In the genomic region with DNA sequence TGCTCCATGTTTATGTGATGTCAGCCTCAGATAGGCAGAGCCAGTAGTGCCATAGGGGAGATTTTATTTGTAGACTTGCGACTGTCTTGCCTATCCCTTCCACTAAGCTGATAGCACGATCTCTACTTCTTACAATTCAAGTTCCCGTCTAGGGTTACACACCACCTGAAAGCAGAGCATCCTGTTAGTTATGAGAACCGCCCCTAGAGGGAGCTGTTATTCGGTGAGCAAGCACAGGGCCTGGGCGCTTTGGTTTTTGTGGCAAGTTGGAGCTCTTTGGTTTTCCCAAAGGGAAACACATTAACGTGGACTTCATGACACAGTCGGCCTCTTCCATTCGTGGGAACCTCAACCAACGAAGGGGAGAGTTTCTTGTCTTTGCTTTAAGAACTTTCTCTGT, we compare ENCODE assay signal across 9 mouse cellular contexts. TPM values are rescaled to one million over a fixed set of nuclear protein-coding genes. Genes with fewer than 3 reads are reported as not detected.
DNase-seq lines count a peak whose midpoint lies in the region; ATAC-seq and TF ChIP-seq lines count a peak whose summit lies in the region.
"Had no signal": no experiment of that assay in that cellular context is flagged by ENCODE, and none has a peak within 500 bp of the region (broad histone marks: within the 10 kb centered on the region; RNA-seq: fewer than 3 reads in every experiment).

No protein-coding gene starts in this region.

- H3K9ac ChIP-seq in heart, postnatal 0 days (replicated peaks; ENCODE audit: low read depth, low read length), result no peak overlapping the region

- peak; percentile 28 for DNase-seq in heart, postnatal 0 days (ENCODE audit: low spot score)
- no peak for DNase-seq in heart, adult 9 months (ENCODE audit: low spot score in 2 of 2)
- peak; percentile 71 to 75 for DNase-seq in B cell, adult 2 months
- peak; percentile 42 for DNase-seq in MN1 (ENCODE audit: low spot score)
- peak; percentile 79 for DNase-seq in embryo, embryonic 10.5 days (ENCODE audit: low spot score)
- DNase-seq in kidney, postnatal 36 days, result peak; percentile 80 to 87
- DNase-seq in mesoderm, embryonic 11.5 days (ENCODE audit: low read depth, low spot score), result peak; percentile 66

- H3K27ac ChIP-seq in heart, postnatal 0 days (ENCODE audit: low read depth), result no peak overlapping the region

- peak; percentile 47; the same call in 1 of the 2 replicates for ATAC-seq in heart, postnatal 0 days (ENCODE audit: insufficient read depth, low read depth)
- no peak for ATAC-seq in erythroblast, adult 5-6 weeks (replicated peaks; ENCODE audit: low FRiP score, poor library complexity, severe bottlenecking)

- no peaks in the 10 kb centered on the region for H3K9me3 ChIP-seq in heart, postnatal 0 days (replicated peaks; ENCODE audit: control insufficient read depth, low read length)

- 30% methylated on average over 10 of the region's 10 CpGs for WGBS in heart, postnatal 0 days

- TF ChIP-seq CTCF in heart, postnatal 0 days (IDR thresholded peaks at IDR 0.05; ENCODE audit: low read depth), result peak; percentile 59

- H3K4me1 ChIP-seq in heart, postnatal 0 days (ENCODE audit: control insufficient read depth, insufficient read depth), result no peaks in the 10 kb centered on the region

- no peak overlapping the region for H3K4me3 ChIP-seq in heart, postnatal 0 days (ENCODE audit: low read depth, low read length)

- H3K4me2 ChIP-seq in heart, postnatal 0 days (ENCODE audit: low read depth, low read length), result no peak overlapping the region

- TF ChIP-seq EP300 in heart, postnatal 0 days (IDR thresholded peaks at IDR 0.05; ENCODE audit: low read depth), result no peak

- peaks cover 24% of the 10 kb centered on the region for H3K36me3 ChIP-seq in heart, postnatal 0 days (replicated peaks; ENCODE audit: control insufficient read depth, insufficient read depth, low read length)

- no peaks in the 10 kb centered on the region for H3K27me3 ChIP-seq in heart, postnatal 0 days (ENCODE audit: control insufficient read depth, insufficient read depth, low read length)

RNA-seq across cellular contexts. Expression of a gene that starts 3.3 kb away (rescaled TPM):
- not detected in 2 replicates for total RNA-seq in heart, postnatal 0 days (2014; rRNA removed; ENCODE audit: low replicate concordance)
- not detected in 2 replicates for polyA plus RNA-seq in heart, postnatal 0 days (2015; fragmentation: Nextera tagmentation; extraction: Ambion mirVana)
- not detected in 2 replicates for total RNA-seq in erythroblast, adult 5-6 weeks (2015; ENCODE audit: low replicate concordance)
- not detected in 2 replicates for total RNA-seq in erythroblast, adult 5-6 weeks (2017; ENCODE audit: low replicate concordance)
- polyA plus RNA-seq: liver, embryonic 16.5 days had no signal

RNA-seq across cellular contexts. Expression of a gene that starts 9.5 kb away (rescaled TPM):
- 6.7 and 34.3 TPM in 2 replicates for total RNA-seq in heart, postnatal 0 days (2014; rRNA removed; ENCODE audit: low replicate concordance)
- 15.4 and 15.5 TPM in 2 replicates for polyA plus RNA-seq in heart, postnatal 0 days (2015; fragmentation: Nextera tagmentation; extraction: Ambion mirVana)
- total RNA-seq in erythroblast, adult 5-6 weeks (2015; ENCODE audit: low replicate concordance), result not detected in 2 replicates
- total RNA-seq in erythroblast, adult 5-6 weeks (2017; ENCODE audit: low replicate concordance), result not detected in 2 replicates

RNA-seq across cellular contexts. Expression of a gene that starts 13.5 kb away (rescaled TPM):
- total RNA-seq in heart, postnatal 0 days (2014; rRNA removed; ENCODE audit: low replicate concordance), result 71.8 and 87.9 TPM in 2 replicates
- 37.6 and 39.1 TPM in 2 replicates for polyA plus RNA-seq in heart, postnatal 0 days (2015; fragmentation: Nextera tagmentation; extraction: Ambion mirVana)
- total RNA-seq in erythroblast, adult 5-6 weeks (2015; ENCODE audit: low replicate concordance), result 7.1 and 9.8 TPM in 2 replicates
- total RNA-seq in erythroblast, adult 5-6 weeks (2017; ENCODE audit: low replicate concordance), result 3.7 and 17.0 TPM in 2 replicates

RNA-seq across cellular contexts. Expression of a gene that starts 15.7 kb away (rescaled TPM):
- total RNA-seq in heart, postnatal 0 days (2014; rRNA removed; ENCODE audit: low replicate concordance), result 22.3 and 26.6 TPM in 2 replicates
- polyA plus RNA-seq in heart, postnatal 0 days (2015; fragmentation: Nextera tagmentation; extraction: Ambion mirVana), result 16.8 and 16.9 TPM in 2 replicates
- 2.1 TPM in 1 of 2 replicates, not detected in the other for total RNA-seq in erythroblast, adult 5-6 weeks (2015; ENCODE audit: low replicate concordance)
- 0.84 and 3.9 TPM in 2 replicates for total RNA-seq in erythroblast, adult 5-6 weeks (2017; ENCODE audit: low replicate concordance)

RNA-seq across cellular contexts. Expression of a gene that starts 26.6 kb away (rescaled TPM):
- total RNA-seq in heart, postnatal 0 days (2014; rRNA removed; ENCODE audit: low replicate concordance), result 42.2 and 46.5 TPM in 2 replicates
- polyA plus RNA-seq in heart, postnatal 0 days (2015; fragmentation: Nextera tagmentation; extraction: Ambion mirVana), result 30.4 and 30.7 TPM in 2 replicates
- total RNA-seq in erythroblast, adult 5-6 weeks (2015; ENCODE audit: low replicate concordance), result 0.38 and 0.42 TPM in 2 replicates
- total RNA-seq in erythroblast, adult 5-6 weeks (2017; ENCODE audit: low replicate concordance), result 0.09 and 0.98 TPM in 2 replicates

Comparison
In these comparisons a context has a peak if more than half of its experiments do, and no peak if none do; other contexts are left out.
1. DNase-seq: peak in heart, postnatal 0 days (single experiment), B cell, adult 2 months (2 of 2), MN1 (single experiment), embryo, embryonic 10.5 days (single experiment), kidney, postnatal 36 days (2 of 2) and mesoderm, embryonic 11.5 days (single experiment); none in heart, adult 9 months (0 of 2).